Mouse (Mus musculus): ENCODE measurements around the gene Syt8.
"Not testable (repeated sequence)": the region's sequence is repeated elsewhere in the genome, so short reads cannot be mapped to it uniquely, and the experiment has no call there.

Gene Syt8

DNA sequence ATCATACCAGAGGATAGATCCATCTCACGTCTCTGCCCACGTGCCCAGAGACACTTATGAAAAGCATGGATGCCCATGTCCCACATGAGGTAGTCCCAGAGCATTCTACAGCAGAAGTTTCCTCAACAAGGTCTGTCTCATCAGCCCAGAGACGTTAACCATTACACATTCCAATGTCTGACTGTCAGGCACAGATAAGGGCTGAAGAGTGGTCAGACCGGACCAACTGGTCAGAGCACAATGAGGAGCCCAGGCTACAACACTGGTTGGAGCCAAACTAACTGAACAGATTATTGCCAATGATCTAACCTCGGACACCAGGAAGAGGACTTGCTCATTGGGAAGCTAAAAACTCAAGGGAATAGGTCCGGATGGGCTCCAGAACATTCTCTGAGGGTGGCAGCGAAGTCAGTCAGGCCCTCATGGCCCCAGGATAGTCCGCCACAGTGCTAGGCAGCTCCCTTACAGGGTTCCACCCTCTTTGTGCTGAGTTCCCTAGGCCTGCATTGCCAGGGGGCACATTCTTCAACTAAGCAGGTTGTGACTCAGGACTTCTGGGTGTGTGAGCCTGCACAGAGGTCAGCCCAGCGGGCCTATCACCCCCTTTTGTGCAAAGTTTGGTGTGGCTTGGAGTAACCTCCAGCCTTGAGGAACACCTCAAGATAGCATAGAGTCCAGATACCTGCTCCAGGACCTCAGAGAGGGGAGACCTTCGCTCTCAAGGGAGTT, at the start of gene Syt8:
Gene Syt8 (plus strand): TSS at position 714 of the 729 bp plus-strand sequence.
- no peak for DNase-seq

DNA sequence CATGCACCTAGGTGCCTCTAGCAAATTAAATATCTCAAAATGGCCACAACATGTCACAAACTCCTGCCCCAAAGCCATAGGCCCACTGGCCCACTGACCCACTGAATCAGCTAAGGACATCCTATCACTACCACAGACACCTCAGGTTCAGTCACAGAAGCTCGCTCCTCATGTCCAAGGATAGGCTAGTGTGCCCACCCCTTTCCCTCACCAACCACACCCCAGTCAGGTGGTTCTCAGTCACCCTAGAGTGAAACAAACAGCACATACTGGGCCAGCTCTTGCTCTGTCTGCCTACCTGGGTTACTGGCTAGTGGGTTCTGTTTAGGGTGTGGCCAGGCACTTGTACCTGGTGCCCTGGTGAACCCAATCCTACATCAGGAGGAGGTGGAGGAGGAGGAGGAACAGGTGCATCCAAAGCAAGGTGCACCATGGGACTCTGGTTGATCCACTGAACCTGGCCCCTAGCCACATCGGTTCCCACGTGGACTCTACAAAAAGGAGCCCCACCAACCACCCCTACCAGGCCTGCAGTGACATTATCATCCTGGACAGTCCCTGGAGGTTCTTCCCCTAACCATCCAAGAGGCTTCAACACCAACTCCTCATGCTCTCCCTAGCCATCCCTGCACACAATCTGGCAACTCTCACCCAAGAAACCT, 48.8 kb upstream of the Syt8 start:
- DNase-seq, result no peak

DNA sequence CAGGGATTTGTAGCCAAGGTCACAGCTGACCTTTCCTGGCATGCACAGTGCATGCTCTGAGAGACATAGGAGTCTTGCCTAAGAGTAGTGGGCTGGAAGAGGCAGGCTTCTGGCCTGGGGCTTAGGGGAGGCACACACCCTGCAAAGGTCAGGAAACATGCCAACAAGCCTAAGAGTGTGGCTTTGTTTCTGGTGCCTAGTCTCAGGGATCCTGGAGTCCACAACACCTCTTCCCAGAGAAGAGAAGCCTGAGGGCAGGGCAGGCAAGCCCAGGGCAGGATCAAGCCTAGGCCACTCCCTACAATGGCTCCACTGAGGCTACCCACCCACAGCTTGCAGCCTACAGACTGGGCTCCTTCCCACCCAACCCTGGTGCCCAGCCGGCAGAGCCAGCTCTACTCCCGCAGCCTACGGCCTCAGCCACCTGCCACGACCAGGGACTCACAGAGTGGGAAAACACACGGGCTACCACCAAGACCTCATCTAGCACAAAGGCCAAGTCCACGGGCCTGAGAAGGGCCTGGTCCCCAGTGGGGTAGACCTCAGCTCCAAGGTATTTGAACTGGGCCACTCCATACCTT, 47.9 kb upstream of the Syt8 start:
- DNase-seq, result peak in 1 of 2 experiments; percentile 21

DNA sequence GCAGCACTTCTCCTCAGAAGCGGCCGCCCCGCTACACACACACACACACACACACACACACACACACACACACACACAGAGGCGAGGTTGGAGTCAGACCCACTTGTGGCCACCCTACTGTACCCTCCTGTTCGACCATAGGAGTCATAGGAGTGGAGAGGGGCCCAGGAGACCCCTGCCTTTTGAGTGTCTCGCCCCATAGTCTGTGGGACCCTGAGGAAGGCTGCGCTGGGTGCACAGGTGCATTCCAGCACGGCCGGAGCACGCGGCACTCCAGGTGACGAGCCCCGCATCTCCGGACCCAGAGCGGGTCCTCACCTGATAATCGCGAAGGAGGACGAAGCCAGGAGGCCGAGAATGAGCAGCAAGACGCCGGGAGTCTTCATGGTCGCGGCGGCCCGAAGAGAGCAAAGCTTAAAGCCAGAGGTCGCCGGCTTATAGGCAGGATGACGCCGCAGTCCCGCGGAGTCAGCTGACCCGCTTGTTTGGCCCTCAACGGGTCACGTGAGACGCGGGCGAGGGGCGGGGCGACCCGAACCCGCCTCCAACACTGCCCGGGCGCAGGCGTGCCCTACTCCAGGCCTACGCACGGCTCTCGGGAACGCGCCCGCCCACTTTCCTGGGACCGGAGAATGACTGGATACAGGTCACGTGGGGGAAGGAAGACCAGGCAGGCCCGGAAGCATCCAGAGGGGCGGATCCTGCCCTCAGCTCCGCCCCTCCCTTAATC, 47.1 kb upstream of the Syt8 start, which contains the start of gene Ctsd:
Gene Ctsd (minus strand): TSS at position 620 of the 730 bp plus-strand sequence.
- peak; percentile 97 to 99 for DNase-seq

DNA sequence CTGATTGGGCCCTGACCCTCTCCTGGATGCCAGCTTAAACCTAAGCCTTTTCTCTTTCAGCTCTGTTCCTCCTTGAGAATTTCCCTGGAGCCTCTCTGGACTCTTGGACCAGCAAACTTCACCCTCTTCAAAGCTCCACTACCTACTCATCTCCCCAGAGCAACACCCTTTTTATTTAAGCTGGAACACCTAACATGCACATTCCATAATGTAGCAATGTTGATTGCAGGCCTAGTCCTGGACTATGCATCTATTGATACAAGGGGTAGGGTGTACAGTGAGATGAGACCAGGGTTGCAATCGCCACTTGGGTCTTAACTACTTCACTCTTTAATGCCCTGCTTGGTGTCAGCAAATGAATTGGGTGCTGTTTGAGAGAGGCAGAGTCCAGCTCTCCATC, 46.5 kb upstream of the Syt8 start:
- DNase-seq, result no peak

DNA sequence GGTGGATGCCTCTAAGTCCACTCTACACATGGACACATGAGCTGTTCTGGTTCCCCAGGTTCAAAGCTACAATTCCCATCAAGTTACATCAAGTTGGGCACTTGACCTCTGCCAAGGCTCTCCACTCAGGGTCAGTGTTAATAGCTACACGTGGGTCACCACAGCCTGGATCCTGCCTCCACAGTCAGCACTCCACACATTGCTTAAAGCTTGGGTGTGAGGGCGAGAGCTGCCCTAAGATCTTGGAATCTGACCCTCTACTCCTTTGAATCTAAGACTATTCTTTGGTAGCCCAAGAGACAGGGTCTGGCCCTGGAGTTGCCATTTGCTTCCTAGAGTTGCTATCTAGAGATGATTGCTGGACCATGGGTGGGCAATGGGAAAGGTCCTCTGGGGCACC, 45.9 kb upstream of the Syt8 start:
- DNase-seq, result no peak

DNA sequence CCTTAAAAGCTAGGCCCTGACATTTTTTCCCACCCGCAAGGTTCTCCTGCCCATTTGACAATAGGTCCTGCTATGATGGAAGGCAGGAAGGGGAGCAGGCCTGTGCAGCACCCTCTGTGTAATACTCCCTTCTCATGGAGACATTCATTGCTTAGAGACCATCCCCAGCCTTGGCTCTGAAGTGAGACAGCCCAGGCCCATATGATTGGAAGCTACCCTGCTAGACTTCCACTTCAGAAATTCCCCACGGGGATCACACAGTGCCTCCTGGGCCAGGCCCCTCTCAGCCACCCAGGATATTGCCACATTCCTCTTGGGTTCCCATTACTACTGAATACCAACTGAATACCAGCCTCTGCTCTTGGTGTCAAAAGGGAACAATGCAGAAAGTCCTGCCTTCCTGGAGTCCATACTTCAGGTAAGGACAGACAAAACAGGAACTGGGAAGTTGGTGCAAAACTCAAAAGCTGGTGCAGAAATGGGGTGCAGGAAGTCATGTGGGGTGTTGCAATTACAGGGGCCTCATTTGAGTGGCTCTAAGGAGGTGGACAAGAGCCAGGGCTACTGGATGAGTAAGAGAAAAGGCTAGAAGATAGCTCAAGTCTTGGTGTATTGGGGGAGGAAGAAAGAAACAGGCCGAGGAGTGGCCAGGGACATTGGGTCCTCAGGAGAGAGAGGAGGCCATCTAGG, 44.5 kb upstream of the Syt8 start:
- DNase-seq, result no peak

DNA sequence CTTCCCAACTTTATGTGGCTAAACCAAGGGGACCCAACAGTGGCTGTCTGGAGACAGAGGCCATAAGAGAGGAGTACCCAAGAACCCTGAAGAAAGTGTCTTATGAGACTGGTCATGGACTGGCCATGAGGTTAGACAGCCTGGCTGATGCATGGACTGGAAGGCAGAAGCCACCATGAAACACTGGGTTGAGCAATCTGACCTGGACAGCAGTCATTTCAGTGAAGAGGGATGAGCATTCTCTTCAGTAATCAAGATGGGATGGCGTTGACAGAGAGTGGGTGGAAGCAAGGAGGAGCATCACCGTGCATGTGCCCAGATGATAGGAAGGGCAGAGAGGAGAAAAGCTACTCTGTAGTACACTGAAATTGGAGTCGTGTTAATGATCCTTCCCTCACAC, 43.5 kb upstream of the Syt8 start:
- DNase-seq, result no peak

DNA sequence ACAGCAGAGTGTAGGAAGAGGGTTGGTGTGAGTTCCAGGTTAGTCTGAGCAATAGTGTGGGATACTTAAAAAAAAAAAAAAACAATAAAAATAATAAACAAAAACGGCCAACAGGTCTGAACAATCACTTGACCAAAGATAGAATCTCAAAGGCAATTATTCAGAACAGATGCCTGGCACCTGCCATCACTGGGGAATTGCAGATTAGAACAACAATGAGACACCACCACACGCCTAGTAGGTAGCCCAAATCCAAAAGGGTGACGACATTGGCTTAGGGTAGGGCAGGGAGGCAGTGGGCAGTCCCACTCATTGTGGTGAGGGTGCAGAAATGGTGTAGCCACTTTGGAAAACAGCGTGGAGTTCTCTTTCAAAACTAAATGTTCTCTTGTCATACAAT, 43.0 kb upstream of the Syt8 start:
- DNase-seq, result no peak

DNA sequence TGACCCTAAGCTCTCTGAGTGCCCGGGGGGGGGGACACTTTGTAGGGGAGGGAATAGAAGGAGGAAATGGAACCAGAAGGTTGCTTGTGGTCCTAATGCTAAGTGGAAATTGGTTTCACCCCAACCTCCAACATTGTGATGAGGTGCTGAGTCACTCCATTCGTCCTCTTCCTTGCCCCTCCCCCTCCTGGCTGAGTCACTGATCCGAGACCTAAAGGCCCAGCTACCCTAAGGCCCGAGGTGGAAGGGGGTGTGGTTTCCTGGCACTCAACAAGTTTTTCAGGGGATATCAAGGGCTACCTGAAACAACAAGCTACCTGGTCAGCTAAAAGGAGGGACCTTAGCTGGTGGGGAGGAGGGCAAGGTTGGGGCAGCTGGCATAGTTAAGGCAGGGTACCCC, 41.5 kb upstream of the Syt8 start:
- no peak for DNase-seq

DNA sequence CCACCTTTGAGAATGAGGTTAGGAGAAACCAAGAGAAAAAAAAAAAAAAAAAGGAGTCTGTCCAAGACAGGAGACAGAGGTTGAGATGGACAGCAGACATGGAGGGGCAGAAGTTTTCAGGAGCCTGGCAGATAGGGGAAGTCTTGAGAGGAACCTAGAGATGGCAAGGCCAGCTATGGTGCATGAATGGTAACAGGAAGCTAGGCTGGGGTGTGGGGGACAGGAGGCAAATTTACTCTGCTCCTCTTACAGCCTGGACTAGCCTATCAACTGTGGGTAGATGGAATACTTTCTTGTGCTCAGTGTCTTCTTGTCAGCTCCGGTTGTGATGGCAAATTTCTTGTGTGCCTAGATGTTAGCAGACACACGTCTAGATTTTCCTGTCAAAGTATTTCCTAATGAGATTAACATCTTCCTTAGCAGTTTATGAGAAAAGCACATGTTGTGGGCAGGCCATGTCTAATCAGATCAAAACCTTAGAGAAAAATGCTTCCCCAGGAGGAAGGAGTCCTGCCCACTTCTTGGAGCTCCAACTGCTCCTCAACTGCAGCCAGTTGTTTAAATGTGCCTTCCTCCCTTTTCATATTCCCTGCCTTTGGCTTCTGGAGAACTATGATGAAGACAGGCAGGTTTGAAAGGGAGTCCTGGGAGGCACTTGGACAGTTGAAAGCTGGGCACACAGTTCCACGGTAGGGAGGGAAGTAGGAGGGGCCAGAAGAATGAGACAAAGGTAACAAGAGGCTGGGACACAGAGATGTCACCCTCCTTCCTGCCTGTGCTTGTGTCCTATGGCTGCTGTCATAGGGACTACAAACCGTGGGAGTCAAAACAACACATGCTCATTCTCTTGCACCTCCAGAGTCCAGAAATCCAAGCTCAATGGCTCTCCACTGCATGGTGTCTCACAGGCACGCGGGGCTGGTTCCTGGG, 40.1 kb upstream of the Syt8 start:
- no peak for DNase-seq

DNA sequence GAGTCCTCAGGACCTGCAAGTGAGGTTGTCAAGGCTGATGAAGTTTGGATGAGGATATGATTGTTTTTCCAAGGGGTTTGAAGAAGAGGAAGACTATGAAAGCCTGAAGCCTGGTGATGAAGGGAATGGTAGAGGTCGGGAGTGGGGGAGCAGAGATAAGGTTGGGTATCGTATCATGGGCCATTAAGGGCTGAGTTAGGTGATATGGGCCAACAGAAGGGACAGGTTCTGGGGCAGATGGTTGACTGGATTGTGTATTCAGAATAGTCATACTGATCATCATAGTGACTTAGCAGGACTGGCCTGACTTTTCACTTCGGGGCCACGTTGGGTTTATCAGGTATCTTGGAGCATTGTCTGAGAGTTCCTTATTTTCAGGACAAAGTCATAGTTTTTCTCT, 39.2 kb upstream of the Syt8 start:
- no peak for DNase-seq

DNA sequence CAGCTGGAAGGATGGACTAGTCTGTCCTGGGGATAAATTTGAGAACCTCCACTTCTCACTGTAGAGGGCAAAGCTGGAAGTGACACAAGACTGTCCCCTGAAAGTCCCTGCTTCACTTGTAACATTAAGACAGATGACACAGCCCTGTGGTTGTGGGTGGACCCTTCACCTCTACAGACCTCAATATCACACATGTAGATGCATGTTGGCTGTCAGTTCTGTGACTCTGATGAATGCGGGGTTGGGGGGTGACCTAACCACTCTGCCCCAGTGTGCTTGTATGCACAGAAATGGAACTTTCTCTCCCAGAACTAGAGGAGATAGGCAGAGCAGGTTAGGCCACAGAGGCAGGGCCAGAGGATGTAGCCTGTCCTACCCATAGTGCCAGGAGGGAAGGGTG, 38.0 kb upstream of the Syt8 start:
- DNase-seq, result no peak

DNA sequence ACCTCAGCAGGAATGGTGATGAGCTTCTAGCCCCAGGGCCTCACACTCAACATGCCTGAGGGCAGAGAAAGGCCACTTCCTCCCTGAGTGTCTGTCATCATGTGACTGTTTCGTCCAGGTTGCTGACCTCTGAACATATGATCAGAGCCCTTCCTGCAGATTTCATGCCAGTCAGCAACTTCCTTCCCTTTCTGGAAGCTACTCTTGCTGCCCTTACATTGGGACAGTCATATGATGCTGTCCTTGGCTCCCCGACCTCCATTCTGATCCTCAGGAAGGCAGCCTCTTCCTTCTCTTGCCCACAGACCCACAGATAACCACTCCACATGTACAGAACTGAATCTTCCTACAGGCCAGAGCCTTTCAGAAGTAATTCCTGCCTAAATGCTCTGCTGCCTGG, 36.6 kb upstream of the Syt8 start:
- no peak for DNase-seq

DNA sequence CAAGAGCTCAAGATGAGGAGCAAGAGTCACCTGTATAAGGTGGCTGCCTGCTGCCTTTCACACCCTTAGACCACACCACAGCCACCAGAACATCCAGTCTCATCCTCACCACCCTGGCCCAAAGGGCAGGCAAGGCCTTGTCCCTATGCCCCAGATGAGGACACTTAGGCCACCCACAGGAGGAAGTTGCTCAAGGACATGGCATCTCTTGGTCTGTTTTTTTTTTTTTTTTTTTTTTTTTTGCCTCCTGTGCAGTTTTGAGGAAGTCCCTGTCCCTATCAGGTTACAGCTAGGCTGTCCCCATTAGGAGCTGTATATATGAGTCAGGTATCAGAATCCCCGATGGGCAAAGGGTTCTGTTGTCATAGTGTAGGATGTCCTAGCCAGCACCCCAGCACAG, 35.4 kb upstream of the Syt8 start:
- DNase-seq, result no peak

DNA sequence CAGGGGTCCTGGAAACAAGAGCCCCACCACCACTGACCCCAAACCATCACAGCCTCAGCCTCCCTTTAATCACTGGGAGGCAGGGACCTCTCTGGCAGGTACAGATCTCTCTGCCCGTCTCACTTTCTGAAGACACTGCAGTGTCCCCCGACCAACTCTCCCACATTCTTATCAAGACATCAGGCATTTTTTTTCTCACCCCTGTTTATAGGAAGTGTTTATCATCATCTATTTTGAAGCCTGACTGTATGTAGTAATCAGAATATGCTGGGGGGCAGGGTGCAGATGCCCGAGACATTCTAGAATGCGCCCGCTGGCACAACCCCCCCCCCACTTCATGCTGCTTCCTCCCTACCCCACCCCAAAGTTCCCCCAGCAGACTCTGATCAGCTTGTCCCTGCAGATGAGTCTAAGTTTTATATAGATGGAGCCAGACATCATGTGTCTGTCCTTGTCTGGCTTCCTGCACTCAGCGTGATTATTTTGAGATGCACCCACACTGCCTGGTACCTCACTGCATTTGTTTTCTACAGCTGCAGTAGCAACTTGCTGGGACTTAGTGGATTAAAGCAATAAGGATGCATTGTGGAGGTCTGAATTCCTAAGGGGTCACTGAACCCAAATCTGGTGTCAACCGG, 34.4 kb upstream of the Syt8 start:
- DNase-seq, result no peak

DNA sequence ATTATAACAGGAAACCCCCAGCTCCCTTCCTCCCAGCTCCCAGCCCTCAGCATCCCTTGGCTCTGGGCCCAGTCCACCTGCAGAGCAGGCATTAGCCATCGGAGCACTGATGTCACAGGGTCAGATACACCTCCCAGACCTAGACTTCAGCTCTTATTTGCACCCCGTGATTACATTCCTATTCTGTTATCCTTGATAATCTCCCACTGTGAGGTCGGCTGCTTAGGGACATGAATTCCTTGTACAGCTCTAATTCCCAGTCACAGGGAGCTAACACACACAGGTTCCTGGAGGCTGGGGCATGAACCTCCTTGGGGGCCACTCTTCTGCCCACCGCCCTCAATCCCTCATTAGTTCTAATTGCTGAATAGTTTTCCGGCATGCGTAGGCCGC, 33.9 kb upstream of the Syt8 start:
- DNase-seq, result no peak

DNA sequence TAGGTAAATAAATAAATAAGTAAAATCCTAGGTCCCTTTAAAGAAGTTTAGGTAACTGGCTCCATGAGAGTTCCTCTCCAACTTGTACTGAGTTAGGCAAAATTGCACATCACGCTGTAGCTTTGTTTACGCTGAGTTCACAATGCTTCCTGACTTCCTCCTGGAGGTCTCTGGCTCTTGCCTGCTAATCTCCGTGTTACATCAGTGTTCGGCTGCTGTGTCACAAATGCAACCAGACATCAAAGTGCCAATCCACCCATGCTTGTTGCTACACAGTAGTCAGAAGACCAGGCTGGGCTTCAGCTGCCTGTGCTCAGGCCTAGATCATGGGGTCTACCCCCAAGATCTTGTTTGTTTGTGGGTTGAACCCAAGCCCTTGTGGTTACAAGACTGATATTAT, 31.1 kb upstream of the Syt8 start:
- DNase-seq, result no peak

DNA sequence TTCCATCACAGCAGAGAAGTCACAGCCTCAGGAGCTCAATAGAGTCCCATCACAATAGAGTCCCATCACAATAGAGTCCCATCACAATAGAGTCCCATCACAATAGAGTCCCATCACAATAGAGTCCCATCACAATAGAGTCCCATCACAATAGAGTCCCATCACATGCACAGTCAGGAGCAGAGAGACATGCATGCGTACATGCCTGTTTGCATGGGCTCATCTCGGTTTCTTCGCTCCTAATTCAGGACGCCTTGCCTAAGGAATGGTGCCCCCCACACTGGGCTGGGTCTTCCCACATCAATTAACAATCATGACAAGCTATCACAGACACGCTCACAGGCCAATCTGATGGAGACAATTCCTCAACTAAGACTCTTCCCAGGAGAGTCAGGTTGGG, 29.5 kb upstream of the Syt8 start:
- DNase-seq, result not testable (repeated sequence)

DNA sequence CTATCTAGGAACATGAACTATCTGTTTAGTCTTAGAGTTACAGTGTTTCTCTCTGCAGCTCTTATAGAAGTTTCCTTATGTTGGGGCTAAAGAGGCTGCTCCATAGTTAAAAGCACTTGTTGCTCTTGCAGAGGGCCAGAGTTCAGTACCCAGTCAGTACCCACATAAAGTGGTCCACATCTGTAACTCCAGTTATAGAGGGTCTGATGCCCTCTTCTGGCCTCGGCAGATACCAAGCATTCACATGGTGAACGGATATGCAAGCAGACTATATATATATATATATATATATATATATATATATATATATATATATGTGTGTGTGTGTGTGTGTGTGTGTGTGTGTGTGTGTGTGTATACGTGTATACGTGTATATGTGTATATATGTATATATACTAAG, 26.7 kb upstream of the Syt8 start:
- no peak for DNase-seq

DNA sequence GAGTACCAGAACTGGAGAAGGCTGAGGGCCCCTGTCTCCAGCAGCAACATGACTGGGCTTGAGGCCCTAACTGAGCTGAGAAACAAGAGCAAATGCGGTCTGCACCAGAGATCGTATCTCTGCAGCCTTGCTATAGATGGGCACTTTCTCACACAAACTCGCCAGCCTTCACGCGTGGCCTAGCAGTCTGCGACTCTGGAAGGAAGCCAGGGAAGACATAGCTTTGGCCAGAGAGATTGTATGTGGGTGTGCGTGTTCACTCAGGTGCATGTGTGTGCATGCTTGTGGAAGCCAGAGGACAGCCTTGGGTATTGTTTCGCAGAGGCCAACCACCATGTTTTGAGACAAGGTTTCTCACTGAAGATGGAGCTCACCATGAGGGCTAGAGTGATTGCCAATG, 26.0 kb upstream of the Syt8 start:
- DNase-seq, result no peak
